Mouse (Mus musculus): Measurements from ENCODE around the gene Baz2a.

GRCm38 (mm10) chr10:128081807-128082476 is 9.4 kb upstream of the Baz2a start:
- TF ChIP-seq EP300 (IDR thresholded peaks at IDR 0.05; ENCODE audit: low read length) (no peak), JUND (conservative IDR thresholded peaks at IDR 0.05; ENCODE audit: low read depth, low read length) (no peak), SIN3A (IDR thresholded peaks at IDR 0.05; ENCODE audit: low read length) (no peak), ETS1 (conservative IDR thresholded peaks at IDR 0.05; ENCODE audit: low read depth, low read length) (no peak), CTCF (conservative IDR thresholded peaks at IDR 0.05 in 1 of 2, IDR thresholded peaks at IDR 0.05 in 1 of 2; ENCODE audit: low read depth in 2 of 2, low read length in 2 of 2) (no peak), MAFK (IDR thresholded peaks at IDR 0.05; ENCODE audit: insufficient replicate concordance, low read length) (no peak), MEF2A (IDR thresholded peaks at IDR 0.05; ENCODE audit: borderline replicate concordance, low read depth, low read length) (no peak), BHLHE40 (IDR thresholded peaks at IDR 0.05; ENCODE audit: low read depth, low read length) (no peak), E2F4 (IDR thresholded peaks at IDR 0.05; ENCODE audit: insufficient replicate concordance, low read depth, low read length) (no peak), USF1 (IDR thresholded peaks at IDR 0.05; ENCODE audit: low read depth, low read length) (no peak), USF2 (conservative IDR thresholded peaks at IDR 0.05; ENCODE audit: low read depth, low read length) (no peak), ZNF384 (IDR thresholded peaks at IDR 0.05; ENCODE audit: low read depth, low read length) (peak; percentile 69), POLR2A (IDR thresholded peaks at IDR 0.05; ENCODE audit: low read depth, low read length) (no peak)

Data from CH12.LX (cell line).